Mouse (Mus musculus) liver, adult 2 months (tissue): ENCODE results near the gene Rab4a. TPM values are rescaled to one million over a fixed set of nuclear protein-coding genes. Genes with fewer than 3 reads are reported as not detected.

Experiments
- DNase-seq: peaks from one replicate; pipeline ENCODE4 v3.0.0-alpha.2; 2011; ENCODE audit warnings: low read depth, low spot score; ENCODE audit errors: extremely low read depth
- H3K27ac ChIP-seq: fragments of 200-500 bp; replicated peaks from 2 replicates; pipeline ENCODE4 v1.5.1; 2012; ENCODE audit warnings: low read depth, mild to moderate bottlenecking, control low read depth, inconsistent platforms, low read length; ENCODE audit not compliant: insufficient read depth
- H3K27me3 ChIP-seq: fragments of 200-500 bp; 2 replicates; pipeline ENCODE4 v1.6.1; 2012; ENCODE audit warnings: mild to moderate bottlenecking, moderate library complexity, low read length, inconsistent platforms; ENCODE audit not compliant: control insufficient read depth, insufficient read depth
- H3K36me3 ChIP-seq: fragments of 200-500 bp; 2 replicates; pipeline ENCODE4 v1.6.1; 2012; ENCODE audit warnings: low read length, inconsistent platforms; ENCODE audit not compliant: control insufficient read depth, insufficient read depth
- H3K4me1 ChIP-seq: fragments of 200-500 bp; 2 replicates; pipeline ENCODE4 v1.6.1; 2011; ENCODE audit warnings: low read length; ENCODE audit not compliant: control insufficient read depth, insufficient read depth
- H3K4me3 ChIP-seq: fragments of 200-500 bp; 2 replicates; pipeline ENCODE4 v1.5.1; 2011; ENCODE audit warnings: low read depth, mild to moderate bottlenecking, control low read depth, low read length, moderate library complexity; ENCODE audit not compliant: insufficient read depth
- H3K79me2 ChIP-seq: fragments of 200-500 bp; 2 replicates; pipeline ENCODE4 v1.6.1; 2012; ENCODE audit warnings: inconsistent platforms, mild to moderate bottlenecking, low read length, moderate library complexity; ENCODE audit not compliant: control insufficient read depth, insufficient read depth
- H3K9ac ChIP-seq: fragments of 200-500 bp; 2 replicates; pipeline ENCODE4 v1.6.1; 2012; ENCODE audit warnings: low read depth, mild to moderate bottlenecking, control low read depth, inconsistent platforms, low read length
- CTCF ChIP-seq: fragments of 200-500 bp; IDR thresholded peaks from 2 replicates; pipeline ENCODE4 v1.5.1; 2011; ENCODE audit warnings: low read depth, low read length, control low read depth
- POLR2A ChIP-seq: fragments of 200-500 bp; IDR thresholded peaks from 2 replicates; pipeline ENCODE4 v1.6.1; 2011; ENCODE audit warnings: low read length, control low read depth; ENCODE audit not compliant: insufficient read depth; ENCODE audit errors: extremely low read depth
- WGBS: fragments of 180-500 bp; shearing (Covaris S2); methylation state at CpG from one replicate; pipeline ENCODE4 v1.1.7; 2018; 5-methylcytosine and 5-hydroxymethylcytosine counted together
- polyA plus RNA-seq: library from polyadenylated mRNA; depleted of rRNA; stranded (reverse); fragments of >200 nt; gene quantifications from 2 replicates; pipeline ENCODE4 v1.2.3, GENCODE M21; 2012
- total RNA-seq: library from RNA; depleted of rRNA; stranded (reverse); fragments of >200 nt; gene quantifications from 2 replicates; pipeline ENCODE4 v1.2.3, GENCODE M21; 2014

The Rab4a gene
- total and polyA plus RNA-seq, 2 experiments, result 15.4 to 24.4 TPM

- Histone ChIP-seq H3K4me1 (no peaks in the 10 kb centered on the region), H3K9ac (no peak overlapping the region), H3K79me2 (no peaks in the 10 kb centered on the region), H3K36me3 (no peaks in the 10 kb centered on the region), H3K27ac (no peak overlapping the region), H3K27me3 (no peaks in the 10 kb centered on the region), H3K4me3 (no peak overlapping the region)
- WGBS, result 44% methylated on average over 6 of the region's 6 CpGs
- no peak for TF ChIP-seq POLR2A
- TF ChIP-seq CTCF, result no peak
- DNase-seq, result no peak
Measured at GRCm38 (mm10) chr8:123786166-123786565, 19.6 kb upstream of the Rab4a start.

DNA sequence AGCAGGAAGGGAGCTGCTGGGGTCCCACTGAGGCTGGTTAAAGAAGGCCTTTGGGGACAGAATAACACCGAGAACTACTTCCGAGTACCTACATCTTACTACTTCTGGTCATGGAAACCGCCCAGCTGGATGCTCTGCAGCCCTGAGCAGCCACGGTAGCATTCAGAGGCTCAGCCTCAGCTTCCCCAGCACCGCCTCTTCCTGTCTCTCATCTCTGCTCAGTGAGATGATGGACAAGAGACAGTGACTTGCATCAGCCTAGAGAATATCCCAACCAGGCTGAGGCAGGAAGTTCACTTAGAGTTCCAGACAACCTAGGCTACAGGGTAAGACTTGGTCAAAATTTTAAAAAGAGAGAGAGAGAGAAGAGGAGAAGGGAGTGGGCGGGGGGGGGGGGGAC, 19.1 kb upstream of the Rab4a start:
- no peak for TF ChIP-seq CTCF
- no peak for TF ChIP-seq POLR2A
- WGBS, result 72% methylated on average over 6 of the region's 6 CpGs
- H3K4me3 ChIP-seq, result no peak overlapping the region
- no peaks in the 10 kb centered on the region for H3K36me3 ChIP-seq
- H3K9ac ChIP-seq, result no peak overlapping the region
- H3K79me2 ChIP-seq, result no peaks in the 10 kb centered on the region
- no peaks in the 10 kb centered on the region for H3K4me1 ChIP-seq
- no peaks in the 10 kb centered on the region for H3K27me3 ChIP-seq
- no peak for DNase-seq
- H3K27ac ChIP-seq, result no peak overlapping the region

GRCm38 (mm10) chr8:123787254-123787897, 18.4 kb upstream of the Rab4a start:
- no peak overlapping the region for H3K4me3 ChIP-seq
- no peaks in the 10 kb centered on the region for H3K79me2 ChIP-seq
- no peaks in the 10 kb centered on the region for H3K27me3 ChIP-seq
- DNase-seq, result no peak
- TF ChIP-seq CTCF, result no peak
- no peak for TF ChIP-seq POLR2A
- H3K27ac ChIP-seq, result no peak overlapping the region
- H3K9ac ChIP-seq, result no peak overlapping the region
- no peaks in the 10 kb centered on the region for H3K4me1 ChIP-seq
- 32% methylated on average over 21 of the region's 21 CpGs for WGBS
- no peaks in the 10 kb centered on the region for H3K36me3 ChIP-seq

DNA sequence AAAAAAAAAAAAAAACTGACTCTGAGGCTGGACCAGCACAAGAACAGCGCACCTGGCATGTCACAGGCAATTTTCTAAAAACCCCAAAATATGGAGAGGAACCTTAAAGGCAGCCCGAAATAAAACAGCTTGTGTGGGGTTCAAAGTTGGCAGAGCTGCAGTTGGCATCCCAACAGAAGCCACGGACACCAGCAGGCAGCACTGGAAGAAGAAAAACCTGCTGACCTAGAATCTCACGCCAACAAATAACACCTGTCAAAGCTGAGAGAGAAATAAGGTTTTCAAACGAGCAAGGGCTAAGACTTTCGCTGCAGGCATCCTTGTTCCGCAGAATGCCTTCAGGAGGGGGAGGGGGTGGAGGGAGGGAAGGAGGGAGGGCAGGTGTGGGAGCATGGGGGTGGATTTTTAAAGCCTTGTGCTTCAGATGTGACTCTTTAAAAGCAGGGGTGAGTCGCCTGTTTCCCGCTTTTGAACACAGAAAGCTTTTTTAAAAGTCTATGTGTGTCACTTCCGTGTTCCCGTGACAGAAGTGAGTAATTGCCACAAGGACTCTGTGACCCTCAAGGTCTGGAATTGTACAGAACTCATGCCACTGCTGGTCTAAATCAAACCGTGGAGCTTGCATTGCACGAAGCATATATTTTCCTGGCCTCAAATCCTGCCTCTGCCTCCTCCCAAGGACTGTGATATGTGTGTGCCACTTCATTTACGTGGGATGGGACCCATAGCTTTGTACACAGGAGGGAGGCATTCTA, 17.2 kb upstream of the Rab4a start:
- no peak overlapping the region for H3K27ac ChIP-seq
- no peaks in the 10 kb centered on the region for H3K36me3 ChIP-seq
- H3K27me3 ChIP-seq, result no peaks in the 10 kb centered on the region
- H3K79me2 ChIP-seq, result no peaks in the 10 kb centered on the region
- H3K4me3 ChIP-seq, result no peak overlapping the region
- TF ChIP-seq POLR2A (no peak), CTCF (no peak)
- 70% methylated on average over 14 of the region's 14 CpGs for WGBS
- no peaks in the 10 kb centered on the region for H3K4me1 ChIP-seq
- no peak for DNase-seq
- H3K9ac ChIP-seq, result no peak overlapping the region

DNA sequence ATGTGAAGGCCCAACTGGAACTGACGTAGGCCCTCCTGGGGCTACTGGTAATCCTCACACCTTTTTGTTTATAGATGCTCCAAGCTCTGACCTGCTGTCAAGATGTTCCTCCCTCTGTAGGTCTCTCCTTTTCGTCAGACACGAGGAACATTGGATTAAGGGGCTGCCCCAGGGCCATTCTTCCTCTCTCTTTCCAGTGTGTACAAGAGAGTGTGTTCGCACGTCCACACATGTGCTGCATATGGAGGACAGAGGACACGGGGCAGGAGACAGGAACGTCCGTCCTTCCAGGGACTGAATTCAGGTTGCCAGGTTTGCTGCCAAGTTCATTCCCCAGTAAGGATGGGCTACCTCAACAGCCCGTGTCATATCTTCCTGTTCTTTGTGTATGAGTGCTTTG, 16.3 kb upstream of the Rab4a start:
- Histone ChIP-seq H3K79me2 (no peaks in the 10 kb centered on the region), H3K27ac (no peak overlapping the region), H3K27me3 (no peaks in the 10 kb centered on the region), H3K36me3 (no peaks in the 10 kb centered on the region), H3K4me1 (no peaks in the 10 kb centered on the region), H3K9ac (no peak overlapping the region), H3K4me3 (no peak overlapping the region)
- no peak for TF ChIP-seq CTCF
- TF ChIP-seq POLR2A, result no peak
- no peak for DNase-seq
- 70% methylated on average over 9 of the region's 9 CpGs for WGBS

- no peaks in the 10 kb centered on the region for H3K36me3 ChIP-seq
- no peak overlapping the region for H3K4me3 ChIP-seq
- peak; percentile 51 for DNase-seq
- no peak overlapping the region for H3K9ac ChIP-seq
- H3K79me2 ChIP-seq, result no peaks in the 10 kb centered on the region
- no peaks in the 10 kb centered on the region for H3K4me1 ChIP-seq
- no peaks in the 10 kb centered on the region for H3K27me3 ChIP-seq
- 1% methylated on average over 4 of the region's 4 CpGs for WGBS
- H3K27ac ChIP-seq, result no peak overlapping the region
- TF ChIP-seq POLR2A (no peak), CTCF (peak; percentile 94)
Measured at GRCm38 (mm10) chr8:123789970-123790369, 15.8 kb upstream of the Rab4a start.
